Mouse (Mus musculus) hindlimb bud, embryonic 11.5 days (tissue): Measurements from ENCODE around the gene Manba.

Experiments
- DNase-seq: peaks from one replicate; pipeline ENCODE4 v3.0.0-alpha.2; 2012; ENCODE audit warnings: low read depth, low spot score; ENCODE audit errors: extremely low spot score

Manba gene

GRCm38 (mm10) chr3:135579179-135579578 is 93.8 kb downstream of the Manba start:
- DNase-seq: no peak

- no peak for DNase-seq
These were observed 95.2 kb downstream of the Manba start for GRCm38 (mm10) chr3:135580439-135581275.

GRCm38 (mm10) chr3:135581606-135582117 is 96.3 kb downstream of the Manba start:
- no peak for DNase-seq

GRCm38 (mm10) chr3:135582246-135582645 is 96.8 kb downstream of the Manba start:
- DNase-seq: no peak

GRCm38 (mm10) chr3:135585482-135585881 is 100.1 kb downstream of the Manba start:
- DNase-seq: no peak

GRCm38 (mm10) chr3:135586060-135586459 is 100.6 kb downstream of the Manba start:
- no peak for DNase-seq

- no peak for DNase-seq
These were observed 101.1 kb downstream of the Manba start for GRCm38 (mm10) chr3:135586471-135586880.

GRCm38 (mm10) chr3:135590471-135590870 is 105.1 kb downstream of the Manba start:
- DNase-seq: no peak

- DNase-seq: no peak
These were observed 106.0 kb downstream of the Manba start for GRCm38 (mm10) chr3:135591376-135591775.

GRCm38 (mm10) chr3:135592011-135592410 is 106.6 kb downstream of the Manba start:
- DNase-seq: no peak

GRCm38 (mm10) chr3:135594238-135594917 is 109.0 kb downstream of the Manba start:
- no peak for DNase-seq

GRCm38 (mm10) chr3:135597014-135597413 is 111.6 kb downstream of the Manba start:
- DNase-seq: no peak

- no peak for DNase-seq
These were observed 112.9 kb downstream of the Manba start for GRCm38 (mm10) chr3:135598355-135598754.

GRCm38 (mm10) chr3:135602731-135603130 is 117.3 kb downstream of the Manba start:
- DNase-seq: no peak

GRCm38 (mm10) chr3:135604626-135605417 is 119.4 kb downstream of the Manba start:
- no peak for DNase-seq

GRCm38 (mm10) chr3:135605474-135605873 is 120.1 kb downstream of the Manba start:
- DNase-seq: no peak

- DNase-seq: no peak
These were observed 121.2 kb downstream of the Manba start for GRCm38 (mm10) chr3:135606592-135606991.

- no peak for DNase-seq
These were observed 121.6 kb downstream of the Manba start for GRCm38 (mm10) chr3:135607021-135607420.

- no peak for DNase-seq
These were observed 122.5 kb downstream of the Manba start for GRCm38 (mm10) chr3:135607660-135608473.

- no peak for DNase-seq
These were observed 124.8 kb downstream of the Manba start for GRCm38 (mm10) chr3:135610221-135610620.
